Mouse (Mus musculus) kidney, postnatal 36 days (tissue): ENCODE results near the gene Apeh.

Experiments
- DNase-seq, 2 experiments: peaks; one replicate each; pipeline ENCODE4 v3.0.0; 2021 to 2022; ENCODE audit warnings: mixed read lengths in 2 of 2

The Apeh gene

GRCm38 (mm10) chr9:108119891-108120411, 25.5 kb upstream of the Apeh start:
- DNase-seq, result peak; percentile 79 to 86

GRCm38 (mm10) chr9:108117143-108117542, 22.7 kb upstream of the Apeh start:
- DNase-seq, result no peak

GRCm38 (mm10) chr9:108115290-108116077, 21.1 kb upstream of the Apeh start:
- DNase-seq, result no peak

GRCm38 (mm10) chr9:108112719-108113340, 18.4 kb upstream of the Apeh start:
- no peak for DNase-seq

GRCm38 (mm10) chr9:108111593-108112121, 17.3 kb upstream of the Apeh start:
- no peak for DNase-seq

GRCm38 (mm10) chr9:108111101-108111592, 16.7 kb upstream of the Apeh start:
- DNase-seq, result no peak

- DNase-seq, result no peak
Observed at GRCm38 (mm10) chr9:108110160-108110559, 15.8 kb upstream of the Apeh start.

GRCm38 (mm10) chr9:108107867-108108266, 13.5 kb upstream of the Apeh start:
- no peak for DNase-seq

GRCm38 (mm10) chr9:108106090-108106489, 11.7 kb upstream of the Apeh start:
- DNase-seq, result no peak

- no peak for DNase-seq
Observed at GRCm38 (mm10) chr9:108105549-108105863, 11.1 kb upstream of the Apeh start.

- DNase-seq, result no peak
Observed at GRCm38 (mm10) chr9:108104766-108105548, 10.6 kb upstream of the Apeh start.

- no peak for DNase-seq
Observed at GRCm38 (mm10) chr9:108099619-108100018, 5.2 kb upstream of the Apeh start.

- no peak for DNase-seq
Observed at GRCm38 (mm10) chr9:108095949-108096712, 1.7 kb upstream of the Apeh start.

- DNase-seq, result peak; percentile 81 to 84
Observed at GRCm38 (mm10) chr9:108095518-108095917, 1.1 kb upstream of the Apeh start.

GRCm38 (mm10) chr9:108094998-108095411, 599 bp upstream of the Apeh start:
- DNase-seq, result peak in 1 of 2 experiments; percentile 58

GRCm38 (mm10) chr9:108093586-108093985, 820 bp downstream of the Apeh start:
- DNase-seq, result peak in 1 of 2 experiments; percentile 52

GRCm38 (mm10) chr9:108090611-108091120, 3.7 kb downstream of the Apeh start:
- DNase-seq, result peak; percentile 72 to 83

GRCm38 (mm10) chr9:108085261-108085660, 9.1 kb downstream of the Apeh start:
- DNase-seq, result peak; percentile 62 to 69

GRCm38 (mm10) chr9:108083561-108083960, 10.8 kb downstream of the Apeh start:
- DNase-seq, result no peak

GRCm38 (mm10) chr9:108082988-108083431, 11.4 kb downstream of the Apeh start, which contains the start of gene Rnf123:
Gene Rnf123 (minus strand): TSS chr9:108083346.
- no peak for DNase-seq

GRCm38 (mm10) chr9:108082549-108082948, 11.9 kb downstream of the Apeh start:
- DNase-seq, result peak in 1 of 2 experiments; percentile 57

GRCm38 (mm10) chr9:108080168-108080567, 14.2 kb downstream of the Apeh start, which contains the start of gene Mst1:
Gene Mst1 (plus strand): TSS chr9:108080436.
- no peak for DNase-seq
